Mouse (Mus musculus) bone marrow macrophage, adult 2 months (primary cell): ENCODE data around the gene Zfp597.

ENCODE experiments used
- CTCF ChIP-seq: IDR thresholded peaks from 2 replicates; pipeline ENCODE4 v1.5.1; 2012; ENCODE audit warnings: low read depth, mild to moderate bottlenecking, low read length, moderate library complexity
- POLR2A ChIP-seq: IDR thresholded peaks from 2 replicates; pipeline ENCODE4 v1.6.1; 2012; ENCODE audit warnings: mild to moderate bottlenecking, low read depth, low read length, borderline replicate concordance

DNA sequence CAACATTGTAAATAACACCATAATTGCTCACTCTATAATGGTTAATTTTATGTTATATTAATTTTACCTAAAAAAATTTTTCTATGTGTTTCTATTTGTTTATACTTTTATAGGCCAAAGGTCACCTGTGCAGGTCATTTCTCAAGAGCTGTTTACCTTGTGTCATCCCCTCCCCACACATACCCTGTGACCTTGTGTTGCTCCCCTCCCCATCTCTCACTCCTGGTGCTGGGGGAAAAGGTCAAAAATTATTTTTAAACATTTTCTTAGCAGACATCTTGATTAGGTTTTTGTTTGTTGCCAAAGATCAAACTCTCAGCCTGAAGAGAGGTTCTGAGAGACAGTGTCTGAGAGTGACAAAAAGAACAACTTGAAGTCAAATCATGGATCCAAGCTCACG lies 40.6 kb downstream of the Zfp597 start:
- no peak for TF ChIP-seq CTCF
- no peak for TF ChIP-seq POLR2A
